Comparison of ENCODE assay signal across 8 mouse cellular contexts in the genomic region with DNA sequence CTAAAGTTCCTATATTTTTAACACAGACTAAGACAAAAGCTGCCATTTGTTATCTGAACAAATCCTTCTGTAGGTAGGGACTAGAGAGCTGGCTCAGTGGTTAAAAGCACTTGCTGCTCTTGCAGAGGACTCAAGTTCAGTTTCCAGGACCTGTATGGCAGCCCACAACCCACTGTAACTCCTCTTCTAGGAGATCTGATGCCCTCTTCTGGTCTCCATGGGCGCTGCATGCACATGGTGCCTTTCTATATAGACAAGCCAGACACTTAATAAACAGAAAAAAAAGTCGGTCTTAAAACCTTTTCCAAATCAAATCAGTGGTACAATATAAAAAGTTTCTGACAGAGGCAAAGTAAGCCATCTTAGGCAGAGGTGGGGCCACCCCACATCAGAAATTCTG. TPM values are rescaled to one million over a fixed set of nuclear protein-coding genes. Genes with fewer than 3 reads are reported as not detected.
A peak's percentile ranks its signal among the peaks of the same experiment; 100 is the strongest.
DNase-seq lines count a peak whose midpoint lies in the region; ATAC-seq and TF ChIP-seq lines count a peak whose summit lies in the region.

No protein-coding gene starts in this region.

- H3K36me3 ChIP-seq in heart, postnatal 0 days (replicated peaks; ENCODE audit: control insufficient read depth, insufficient read depth, low read length): 0 out of 2 replicates have a peak, but pooled peaks cover 5% of the 10 kb centered on the region

- peak; percentile 35 to 80 for DNase-seq in adrenal gland, adult (ENCODE audit: inconsistent age in 2 of 2, low spot score in 1 of 2)
- no peak for DNase-seq in adrenal gland, postnatal 4 days (ENCODE audit: low spot score in 2 of 2)
- peak; percentile 10 to 11 for DNase-seq in left cerebral cortex, adult 18-20 months (ENCODE audit: low spot score in 2 of 2)
- DNase-seq in left cerebral cortex, adult 11 months (ENCODE audit: low spot score): no peak
- peak; percentile 61 for DNase-seq in adrenal gland, postnatal 10 days
- DNase-seq in heart, postnatal 0 days (ENCODE audit: low spot score): no peak
- peak; percentile 79 for DNase-seq in lung, postnatal 36 days
- peak; percentile 67 for DNase-seq in thymus, postnatal 36 days

- TF ChIP-seq EP300 in heart, postnatal 0 days (IDR thresholded peaks at IDR 0.05; ENCODE audit: low read depth): no peak

- 47% methylated on average over 2 of the region's 2 CpGs for WGBS in heart, postnatal 0 days

- peaks cover 6% of the 10 kb centered on the region; the same call in 1 of the 2 replicates for H3K4me1 ChIP-seq in heart, postnatal 0 days (ENCODE audit: control insufficient read depth, insufficient read depth)

- TF ChIP-seq CTCF in heart, postnatal 0 days (IDR thresholded peaks at IDR 0.05; ENCODE audit: low read depth): peak; percentile 43

- H3K27me3 ChIP-seq in heart, postnatal 0 days (ENCODE audit: control insufficient read depth, insufficient read depth, low read length): no peaks in the 10 kb centered on the region

- H3K4me2 ChIP-seq in heart, postnatal 0 days (ENCODE audit: low read depth, low read length): no peak overlapping the region

- H3K27ac ChIP-seq in heart, postnatal 0 days (ENCODE audit: low read depth): no peak overlapping the region

- no peaks in the 10 kb centered on the region for H3K9me3 ChIP-seq in heart, postnatal 0 days (replicated peaks; ENCODE audit: control insufficient read depth, low read length)

- no peak for ATAC-seq in heart, postnatal 0 days (ENCODE audit: insufficient read depth, low read depth)

- H3K4me3 ChIP-seq in heart, postnatal 0 days (ENCODE audit: low read depth, low read length): no peak overlapping the region

- H3K9ac ChIP-seq in heart, postnatal 0 days (replicated peaks; ENCODE audit: low read depth, low read length): no peak overlapping the region

RNA-seq across cellular contexts. Expression of gene Tm9sf3, which starts 5.1 kb away (rescaled TPM):
- 100 to 1,000 TPM; 163 to 170 TPM for total RNA-seq in adrenal gland, postnatal 4 days (2021)
- total RNA-seq in left cerebral cortex, adult 18-20 months (2021): 100 to 1,000 TPM; 130 TPM
- total RNA-seq in adrenal gland, postnatal 10 days (2021): 100 to 1,000 TPM; 143 to 149 TPM
- total RNA-seq in heart, postnatal 0 days (2014; rRNA removed; ENCODE audit: low replicate concordance): 91.6 and 111 TPM in 2 replicates
- 56.4 and 58.0 TPM in 2 replicates for polyA plus RNA-seq in heart, postnatal 0 days (2015; fragmentation: Nextera tagmentation; extraction: Ambion mirVana)

RNA-seq across cellular contexts. Expression of gene Tll2, which starts 52.1 kb away (rescaled TPM):
- total RNA-seq in adrenal gland, postnatal 4 days (2021): under 1 TPM; 0.11 to 0.53 TPM
- under 1 TPM; 0.28 to 0.77 TPM for total RNA-seq in left cerebral cortex, adult 18-20 months (2021)
- under 1 TPM; 0.27 to 0.94 TPM for total RNA-seq in adrenal gland, postnatal 10 days (2021)
- total RNA-seq in heart, postnatal 0 days (2014; rRNA removed; ENCODE audit: low replicate concordance): 0.15 TPM in 1 of 2 replicates, not detected in the other
- 0.07 and 0.15 TPM in 2 replicates for polyA plus RNA-seq in heart, postnatal 0 days (2015; fragmentation: Nextera tagmentation; extraction: Ambion mirVana)

Comparison
In these comparisons a context has a peak if more than half of its experiments do, and no peak if none do; other contexts are left out.
1. DNase-seq: peak in adrenal gland, adult (2 of 2), left cerebral cortex, adult 18-20 months (2 of 2), adrenal gland, postnatal 10 days (single experiment), lung, postnatal 36 days (single experiment) and thymus, postnatal 36 days (2 of 2); none in adrenal gland, postnatal 4 days (0 of 2), left cerebral cortex, adult 11 months (single experiment) and heart, postnatal 0 days (single experiment).